Mouse (Mus musculus): Measurements from ENCODE around the gene Ccdc146. TPM values are rescaled to one million over a fixed set of nuclear protein-coding genes. Genes with fewer than 3 reads are reported as not detected.
"Not testable (repeated sequence)": the region's sequence is repeated elsewhere in the genome, so short reads cannot be mapped to it uniquely, and the experiment has no call there.

Ccdc146 gene
- polyA plus RNA-seq, 1 experiment, result 1.3 TPM

DNA sequence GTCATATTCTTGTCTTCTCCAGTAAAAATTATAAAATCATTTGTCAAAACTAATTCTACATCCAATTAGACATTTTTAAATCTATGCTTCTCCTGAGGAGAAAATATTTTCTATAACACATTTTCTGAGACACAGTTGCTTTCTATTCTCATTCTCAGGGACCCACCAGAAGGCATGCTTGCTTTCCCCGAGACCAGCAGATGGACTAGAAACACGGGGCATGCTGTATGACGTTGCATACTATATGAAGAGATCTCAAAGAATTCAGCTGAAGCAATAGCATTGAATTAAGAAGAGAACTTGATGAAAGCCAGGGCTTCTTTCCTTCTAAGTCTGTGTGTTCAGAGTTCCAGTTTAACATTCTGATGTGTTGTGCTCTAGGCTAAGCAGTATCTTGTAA, 109.8 kb downstream of the Ccdc146 start:
- Histone ChIP-seq H3K4me1 (ENCODE audit: control insufficient read depth, insufficient read depth, low read length) (no peaks in the 10 kb centered on the region), H3K4me3 (replicated peaks; ENCODE audit: extremely low read depth, low read depth, low read length) (no peak overlapping the region)
- 87% methylated on average over 3 of the region's 3 CpGs for WGBS
- no peak for TF ChIP-seq POLR2A (IDR thresholded peaks at IDR 0.05; ENCODE audit: borderline replicate concordance, extremely low read depth, low read depth, low read length)
- TF ChIP-seq CTCF (IDR thresholded peaks at IDR 0.05; ENCODE audit: insufficient read depth, low read length), result no peak
- DNase-seq, result no peak

DNA sequence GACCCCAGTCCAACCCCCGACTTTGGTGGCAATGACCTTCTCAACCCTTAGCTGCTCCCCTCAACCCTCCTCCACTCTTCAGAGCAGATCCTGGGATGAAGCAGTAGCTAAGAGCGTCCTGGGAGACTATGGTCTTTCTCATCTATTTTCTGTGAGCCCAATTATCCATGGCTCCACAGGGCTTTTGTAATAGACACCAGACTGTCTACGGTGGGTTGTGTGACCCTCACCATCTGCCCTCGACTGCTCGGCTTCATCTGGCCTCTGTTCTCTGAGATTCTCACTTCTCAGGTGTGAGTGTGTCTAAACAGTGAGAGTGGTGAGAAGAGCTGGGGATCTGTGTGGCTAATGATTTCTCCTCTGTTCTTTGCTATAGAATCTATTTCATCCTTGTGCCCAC, 117.3 kb downstream of the Ccdc146 start:
- WGBS, result 85% methylated on average over 5 of the region's 5 CpGs
- no peak for TF ChIP-seq CTCF (IDR thresholded peaks at IDR 0.05; ENCODE audit: insufficient read depth, low read length)
- no peak for TF ChIP-seq POLR2A (IDR thresholded peaks at IDR 0.05; ENCODE audit: borderline replicate concordance, extremely low read depth, low read depth, low read length)
- Histone ChIP-seq H3K4me3 (replicated peaks; ENCODE audit: extremely low read depth, low read depth, low read length) (no peak overlapping the region), H3K4me1 (ENCODE audit: control insufficient read depth, insufficient read depth, low read length) (no peaks in the 10 kb centered on the region)
- no peak for DNase-seq

DNA sequence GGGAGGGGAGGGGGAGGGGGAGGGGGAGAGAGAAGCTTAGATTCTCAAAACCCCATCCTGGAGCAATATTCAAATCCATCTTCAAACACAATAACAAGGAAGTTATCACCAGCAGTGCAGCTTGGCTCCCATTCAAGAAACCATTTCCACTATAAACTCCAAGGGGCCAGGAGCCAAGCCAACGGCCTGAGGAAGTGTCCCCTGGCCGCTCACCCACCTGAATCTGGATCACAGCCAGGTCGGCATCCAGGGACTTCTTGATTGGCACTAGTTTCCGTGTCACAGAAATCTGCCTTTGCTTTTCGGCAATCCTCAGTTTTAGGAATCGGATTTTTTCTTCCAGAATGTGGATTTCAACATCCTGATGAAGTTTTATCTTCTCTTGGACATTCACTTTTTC, 123.5 kb downstream of the Ccdc146 start:
- TF ChIP-seq CTCF (IDR thresholded peaks at IDR 0.05; ENCODE audit: insufficient read depth, low read length), result no peak
- no peak for TF ChIP-seq POLR2A (IDR thresholded peaks at IDR 0.05; ENCODE audit: borderline replicate concordance, extremely low read depth, low read depth, low read length)
- 30% methylated on average over 6 of the region's 6 CpGs for WGBS
- no peak overlapping the region for H3K4me3 ChIP-seq (replicated peaks; ENCODE audit: extremely low read depth, low read depth, low read length)
- no peak for DNase-seq
- H3K4me1 ChIP-seq (ENCODE audit: control insufficient read depth, insufficient read depth, low read length), result no peaks in the 10 kb centered on the region

DNA sequence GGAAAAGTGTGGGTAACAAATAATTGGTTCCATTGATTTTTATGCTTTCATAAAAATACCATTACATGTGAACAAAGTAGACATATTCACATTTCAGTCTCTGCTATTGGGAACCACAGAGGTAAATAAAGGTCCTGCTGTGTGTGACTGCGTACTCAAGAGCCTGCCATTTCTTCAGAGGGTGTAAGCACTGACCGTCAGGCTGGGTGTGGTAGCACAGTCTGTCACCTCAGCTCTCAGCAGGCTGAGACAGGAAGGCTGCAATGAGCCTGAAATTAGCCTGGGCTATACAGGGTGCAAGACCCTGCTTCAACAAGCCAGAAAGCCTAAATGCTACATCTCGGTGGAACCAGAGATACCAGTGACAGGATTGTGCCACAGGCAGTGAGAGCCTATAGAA, 124.4 kb downstream of the Ccdc146 start:
- no peak for DNase-seq
- 96% methylated on average over 3 of the region's 3 CpGs for WGBS
- H3K4me3 ChIP-seq (replicated peaks; ENCODE audit: extremely low read depth, low read depth, low read length), result no peak overlapping the region
- no peak for TF ChIP-seq POLR2A (IDR thresholded peaks at IDR 0.05; ENCODE audit: borderline replicate concordance, extremely low read depth, low read depth, low read length)
- TF ChIP-seq CTCF (IDR thresholded peaks at IDR 0.05; ENCODE audit: insufficient read depth, low read length), result no peak
- H3K4me1 ChIP-seq (ENCODE audit: control insufficient read depth, insufficient read depth, low read length), result no peaks in the 10 kb centered on the region

DNA sequence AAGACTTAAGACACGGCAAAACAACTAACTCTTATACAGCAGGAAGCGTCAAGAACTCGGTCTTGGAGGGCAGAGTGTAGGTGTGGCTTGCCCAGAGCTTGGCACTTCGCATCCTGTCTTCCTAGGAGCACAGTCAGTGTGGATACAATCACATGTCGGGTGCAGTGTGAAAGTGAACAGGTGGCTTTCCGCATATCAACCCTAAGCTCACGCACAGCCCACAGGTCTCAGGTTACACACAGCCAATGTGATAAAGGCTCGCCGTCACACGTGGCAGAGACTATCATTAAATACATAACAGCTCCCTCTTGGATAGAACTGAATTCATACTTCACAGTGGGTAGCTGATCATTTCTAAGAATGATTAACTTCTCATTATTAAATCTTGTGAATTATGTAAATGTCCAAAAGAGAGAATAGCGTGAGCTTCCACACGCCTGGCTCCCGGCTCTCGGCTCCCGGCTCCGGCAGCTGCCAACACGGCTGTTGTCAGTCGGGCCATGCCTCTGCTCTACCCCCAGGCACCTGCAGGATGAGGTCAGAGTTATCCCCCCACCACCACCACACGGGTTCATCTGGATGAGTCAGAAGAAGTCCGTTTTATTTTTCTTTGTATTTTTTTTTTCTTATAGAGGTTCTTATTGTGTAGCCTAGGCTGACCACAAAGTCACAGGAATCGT, 125.3 kb downstream of the Ccdc146 start:
- no peak for DNase-seq
- 70% methylated on average over 21 of the region's 21 CpGs for WGBS
- Histone ChIP-seq H3K4me3 (replicated peaks; ENCODE audit: extremely low read depth, low read depth, low read length) (no peak overlapping the region), H3K4me1 (ENCODE audit: control insufficient read depth, insufficient read depth, low read length) (no peaks in the 10 kb centered on the region)
- TF ChIP-seq POLR2A (IDR thresholded peaks at IDR 0.05; ENCODE audit: borderline replicate concordance, extremely low read depth, low read depth, low read length) (no peak), CTCF (IDR thresholded peaks at IDR 0.05; ENCODE audit: insufficient read depth, low read length) (no peak)

DNA sequence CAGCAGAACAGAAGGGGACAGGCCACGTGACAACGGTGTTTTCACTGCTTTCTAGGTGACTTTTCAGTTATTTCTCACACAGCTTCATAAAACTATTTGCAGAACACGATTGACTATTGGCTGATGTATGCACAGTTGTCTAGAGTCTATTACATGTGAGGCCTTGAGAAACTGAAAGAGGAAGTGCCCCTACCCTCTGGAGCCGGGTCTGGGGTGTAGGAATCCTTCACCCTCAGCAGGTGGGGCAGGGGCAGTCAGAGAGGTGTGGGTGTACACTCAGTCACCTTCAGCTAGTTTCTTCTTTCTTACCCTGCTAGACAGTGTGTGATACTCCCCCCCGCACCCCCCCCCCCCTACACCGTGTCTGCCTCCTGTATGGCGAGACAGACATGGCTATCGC, 128.8 kb downstream of the Ccdc146 start:
- 79% methylated on average over 8 of the region's 8 CpGs for WGBS
- no peak for DNase-seq
- TF ChIP-seq POLR2A (IDR thresholded peaks at IDR 0.05; ENCODE audit: borderline replicate concordance, extremely low read depth, low read depth, low read length) (no peak), CTCF (IDR thresholded peaks at IDR 0.05; ENCODE audit: insufficient read depth, low read length) (no peak)
- no peaks in the 10 kb centered on the region for H3K4me1 ChIP-seq (ENCODE audit: control insufficient read depth, insufficient read depth, low read length)
- no peak overlapping the region for H3K4me3 ChIP-seq (replicated peaks; ENCODE audit: extremely low read depth, low read depth, low read length)

GRCm38 (mm10) chr5:21290594-21290993, 133.9 kb downstream of the Ccdc146 start:
- TF ChIP-seq CTCF (IDR thresholded peaks at IDR 0.05; ENCODE audit: insufficient read depth, low read length) (no peak), POLR2A (IDR thresholded peaks at IDR 0.05; ENCODE audit: borderline replicate concordance, extremely low read depth, low read depth, low read length) (no peak)
- Histone ChIP-seq H3K4me3 (replicated peaks; ENCODE audit: extremely low read depth, low read depth, low read length) (no peak overlapping the region), H3K4me1 (ENCODE audit: control insufficient read depth, insufficient read depth, low read length) (peaks cover 3% of the 10 kb centered on the region; the same call in 1 of the 2 replicates)
- 72% methylated on average over 8 of the region's 8 CpGs for WGBS
- no peak for DNase-seq

DNA sequence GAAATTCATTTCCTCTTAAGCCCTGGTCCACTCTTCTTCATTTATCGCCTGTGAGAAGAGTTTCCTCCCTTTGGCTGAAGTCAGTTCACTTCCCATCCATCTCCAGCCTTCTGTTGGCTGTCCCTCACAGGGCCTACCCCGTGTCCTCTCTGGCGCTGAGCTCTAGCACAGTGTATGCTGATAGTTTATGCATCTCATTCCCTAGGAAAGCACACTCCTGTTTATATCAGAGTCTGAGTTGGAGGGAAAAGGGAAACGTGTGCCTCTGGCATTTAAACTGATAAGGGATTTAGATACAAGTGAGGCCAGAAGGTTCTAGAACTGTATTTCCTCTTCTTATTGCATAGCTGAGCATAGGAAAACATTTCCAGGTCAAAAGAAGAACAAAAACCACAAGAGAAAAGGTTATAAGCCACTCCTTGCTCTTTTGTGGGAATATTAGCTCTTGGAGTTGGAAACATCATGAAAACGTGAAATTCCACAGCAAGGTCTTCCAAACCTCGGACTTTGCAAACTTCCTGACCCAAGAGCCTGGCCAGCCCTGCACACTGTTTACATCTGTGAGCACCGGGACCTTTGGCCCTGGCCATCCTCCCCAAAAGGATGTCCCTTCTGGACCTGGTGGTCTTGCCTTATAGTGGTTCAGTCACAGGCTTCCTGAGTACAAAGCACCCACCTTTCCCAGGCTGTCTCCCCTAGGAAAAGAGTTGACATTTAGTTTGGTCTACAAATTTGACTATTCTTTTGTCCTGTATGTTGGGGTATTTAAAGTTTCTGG, 135.6 kb downstream of the Ccdc146 start:
- WGBS, result 32% methylated on average over 7 of the region's 7 CpGs
- H3K4me3 ChIP-seq (replicated peaks; ENCODE audit: extremely low read depth, low read depth, low read length), result no peak overlapping the region
- no peak for DNase-seq

GRCm38 (mm10) chr5:21283356-21284062, 141.0 kb downstream of the Ccdc146 start:
- H3K4me1 ChIP-seq (ENCODE audit: control insufficient read depth, insufficient read depth, low read length), result peaks cover under 1% of the 10 kb centered on the region; the same call in 1 of the 2 replicates
- WGBS, result 79% methylated on average over 12 of the region's 12 CpGs
- no peak overlapping the region for H3K4me3 ChIP-seq (replicated peaks; ENCODE audit: extremely low read depth, low read depth, low read length)
- TF ChIP-seq POLR2A (IDR thresholded peaks at IDR 0.05; ENCODE audit: borderline replicate concordance, extremely low read depth, low read depth, low read length), result no peak
- no peak for TF ChIP-seq CTCF (IDR thresholded peaks at IDR 0.05; ENCODE audit: insufficient read depth, low read length)
- DNase-seq, result no peak

More for the DNA sequence above, 135.6 kb downstream of the Ccdc146 start:
- peaks cover 3% of the 10 kb centered on the region; the same call in 1 of the 2 replicates for H3K4me1 ChIP-seq (ENCODE audit: control insufficient read depth, insufficient read depth, low read length)
- TF ChIP-seq POLR2A (IDR thresholded peaks at IDR 0.05; ENCODE audit: borderline replicate concordance, extremely low read depth, low read depth, low read length) (no peak), CTCF (IDR thresholded peaks at IDR 0.05; ENCODE audit: insufficient read depth, low read length) (no peak)

DNA sequence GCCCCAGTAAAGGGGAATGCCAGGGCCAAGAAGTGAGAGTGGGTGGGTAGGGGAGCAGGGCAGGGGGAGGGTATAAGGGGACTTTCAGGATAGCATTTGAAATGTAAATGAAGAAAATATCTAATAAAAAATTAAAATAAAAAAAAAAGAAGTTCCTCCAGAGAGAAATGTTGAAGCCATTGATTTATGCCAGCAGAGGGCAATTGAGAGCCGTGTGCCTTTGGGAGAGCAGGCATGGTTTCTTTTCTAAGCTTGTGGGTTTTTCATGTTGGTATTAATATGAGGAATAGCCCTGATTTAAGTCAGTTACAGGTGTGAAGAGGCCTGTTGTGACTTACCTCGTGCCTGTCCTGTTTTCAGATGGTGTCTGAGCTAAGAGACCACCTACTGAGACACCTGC, 146.8 kb downstream of the Ccdc146 start:
- H3K4me3 ChIP-seq (replicated peaks; ENCODE audit: extremely low read depth, low read depth, low read length); H3K4me1 ChIP-seq (ENCODE audit: control insufficient read depth, insufficient read depth, low read length); DNase-seq: not testable (repeated sequence)
- 49% methylated on average over 2 of the region's 2 CpGs for WGBS

All from lung, adult 2 months (tissue).